Mouse (Mus musculus): ENCODE data around the gene Crip2. TPM values are rescaled to one million over a fixed set of nuclear protein-coding genes. Genes with fewer than 3 reads are reported as not detected.

The Crip2 gene
- total and polyA plus RNA-seq, 2 experiments from 2014 or later = 185 to 317 TPM

GRCm38 (mm10) chr12:113147481-113147880, 7.4 kb downstream of the Crip2 start:
- Histone ChIP-seq H3K9me3 (ENCODE audit: low read length) (no peaks in the 10 kb centered on the region), H3K4me3 (ENCODE audit: low read depth, low read length) (no peak overlapping the region), H3K27ac (ENCODE audit: low read depth, low read length) (0 out of 2 replicates have a peak overlapping the region, but pooled peaks have one; percentile 12), H3K27me3 (ENCODE audit: insufficient read depth, low read length) (0 out of 2 replicates have a peak, but pooled peaks cover 6% of the 10 kb centered on the region), H3K36me3 (ENCODE audit: insufficient read depth, low read length) (peaks cover 15% of the 10 kb centered on the region; the same call in 1 of the 2 replicates), H3K9ac (replicated peaks; ENCODE audit: low read length, poor library complexity, severe bottlenecking) (no peak overlapping the region), H3K4me1 (ENCODE audit: insufficient read depth, low read length) (peaks cover 6% of the 10 kb centered on the region; the same call in 1 of the 2 replicates), H3K4me2 (ENCODE audit: low read depth, low read length, poor library complexity, severe bottlenecking) (no peak overlapping the region)
- WGBS = 73% methylated on average over 8 of the region's 8 CpGs
- DNase-seq (ENCODE audit: low spot score) (peak; percentile 48), ATAC-seq (ENCODE audit: low FRiP score) (no peak)
- no peak for TF ChIP-seq CTCF (IDR thresholded peaks at IDR 0.05)

- no peak for ATAC-seq (ENCODE audit: low FRiP score)
- no peak for DNase-seq (ENCODE audit: low spot score)
- Histone ChIP-seq H3K9ac (replicated peaks; ENCODE audit: low read length, poor library complexity, severe bottlenecking) (no peak overlapping the region), H3K27me3 (ENCODE audit: insufficient read depth, low read length) (0 out of 2 replicates have a peak, but pooled peaks cover 6% of the 10 kb centered on the region), H3K27ac (ENCODE audit: low read depth, low read length) (no peak overlapping the region), H3K4me1 (ENCODE audit: insufficient read depth, low read length) (no peaks in the 10 kb centered on the region; the same call in 1 of the 2 replicates), H3K4me3 (ENCODE audit: low read depth, low read length) (no peak overlapping the region), H3K4me2 (ENCODE audit: low read depth, low read length, poor library complexity, severe bottlenecking) (no peak overlapping the region), H3K36me3 (ENCODE audit: insufficient read depth, low read length) (peaks cover 15% of the 10 kb centered on the region; the same call in 1 of the 2 replicates), H3K9me3 (ENCODE audit: low read length) (no peaks in the 10 kb centered on the region)
- 41% methylated on average over 16 of the region's 16 CpGs for WGBS
- TF ChIP-seq CTCF (IDR thresholded peaks at IDR 0.05) = peak; percentile 15; the same call in 1 of the 2 replicates
Measured at GRCm38 (mm10) chr12:113148381-113149035, 8.5 kb downstream of the Crip2 start.

- no peak for TF ChIP-seq CTCF (IDR thresholded peaks at IDR 0.05)
- H3K9ac ChIP-seq (replicated peaks; ENCODE audit: low read length, poor library complexity, severe bottlenecking) = no peak overlapping the region
- no peak for DNase-seq (ENCODE audit: low spot score)
- no peak overlapping the region for H3K27ac ChIP-seq (ENCODE audit: low read depth, low read length)
- H3K4me1 ChIP-seq (ENCODE audit: insufficient read depth, low read length) = no peaks in the 10 kb centered on the region; the same call in 1 of the 2 replicates
- no peaks in the 10 kb centered on the region for H3K9me3 ChIP-seq (ENCODE audit: low read length)
- no peak for ATAC-seq (ENCODE audit: low FRiP score)
- H3K4me2 ChIP-seq (ENCODE audit: low read depth, low read length, poor library complexity, severe bottlenecking) = no peak overlapping the region
- 0 out of 2 replicates have a peak, but pooled peaks cover 6% of the 10 kb centered on the region for H3K27me3 ChIP-seq (ENCODE audit: insufficient read depth, low read length)
- H3K36me3 ChIP-seq (ENCODE audit: insufficient read depth, low read length) = peaks cover 8% of the 10 kb centered on the region; the same call in 1 of the 2 replicates
- H3K4me3 ChIP-seq (ENCODE audit: low read depth, low read length) = no peak overlapping the region
- 60% methylated on average over 4 of the region's 4 CpGs for WGBS
Measured at GRCm38 (mm10) chr12:113149341-113149740, 9.3 kb downstream of the Crip2 start.

DNA sequence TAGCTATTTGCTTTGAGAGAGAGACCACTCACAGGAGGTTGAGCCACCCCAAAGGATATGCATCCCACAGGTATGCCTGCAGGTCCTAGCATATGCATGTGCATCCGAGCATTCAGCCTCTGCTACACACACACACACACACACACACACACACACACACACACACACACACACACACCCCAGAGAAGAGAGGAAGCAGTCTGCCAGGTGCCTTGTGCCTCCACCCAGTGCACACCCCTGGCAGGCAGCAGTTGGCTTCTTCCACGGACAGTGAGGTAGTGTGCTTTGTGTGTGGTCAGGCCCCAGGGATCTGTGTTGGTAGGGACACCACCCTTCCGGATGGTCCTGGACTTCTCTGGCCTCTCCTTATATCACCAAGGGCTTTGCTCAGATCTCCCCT, 9.9 kb downstream of the Crip2 start:
- H3K36me3 ChIP-seq (ENCODE audit: insufficient read depth, low read length) = peaks cover 2% of the 10 kb centered on the region; the same call in 1 of the 2 replicates
- ATAC-seq (ENCODE audit: low FRiP score) = no peak
- H3K9ac ChIP-seq (replicated peaks; ENCODE audit: low read length, poor library complexity, severe bottlenecking) = no peak overlapping the region
- no peak for TF ChIP-seq CTCF (IDR thresholded peaks at IDR 0.05)
- H3K4me3 ChIP-seq (ENCODE audit: low read depth, low read length) = no peak overlapping the region
- H3K27ac ChIP-seq (ENCODE audit: low read depth, low read length) = no peak overlapping the region
- no peak overlapping the region for H3K4me2 ChIP-seq (ENCODE audit: low read depth, low read length, poor library complexity, severe bottlenecking)
- WGBS = 79% methylated on average over 3 of the region's 3 CpGs
- no peaks in the 10 kb centered on the region for H3K9me3 ChIP-seq (ENCODE audit: low read length)
- H3K4me1 ChIP-seq (ENCODE audit: insufficient read depth, low read length) = peaks cover under 1% of the 10 kb centered on the region; the same call in 1 of the 2 replicates
- 0 out of 2 replicates have a peak, but pooled peaks cover 6% of the 10 kb centered on the region for H3K27me3 ChIP-seq (ENCODE audit: insufficient read depth, low read length)
- no peak for DNase-seq (ENCODE audit: low spot score)

- no peaks in the 10 kb centered on the region for H3K9me3 ChIP-seq (ENCODE audit: low read length)
- H3K27me3 ChIP-seq (ENCODE audit: insufficient read depth, low read length) = 0 out of 2 replicates have a peak, but pooled peaks cover 6% of the 10 kb centered on the region
- H3K9ac ChIP-seq (replicated peaks; ENCODE audit: low read length, poor library complexity, severe bottlenecking) = no peak overlapping the region
- H3K36me3 ChIP-seq (ENCODE audit: insufficient read depth, low read length) = no peaks in the 10 kb centered on the region
- H3K4me3 ChIP-seq (ENCODE audit: low read depth, low read length) = no peak overlapping the region
- H3K4me2 ChIP-seq (ENCODE audit: low read depth, low read length, poor library complexity, severe bottlenecking) = no peak overlapping the region
- DNase-seq (ENCODE audit: low spot score) (no peak), ATAC-seq (ENCODE audit: low FRiP score) (no peak)
- peaks cover 6% of the 10 kb centered on the region; the same call in 1 of the 2 replicates for H3K4me1 ChIP-seq (ENCODE audit: insufficient read depth, low read length)
- H3K27ac ChIP-seq (ENCODE audit: low read depth, low read length) = no peak overlapping the region
- TF ChIP-seq CTCF (IDR thresholded peaks at IDR 0.05) = no peak
- WGBS = 80% methylated on average over 4 of the region's 4 CpGs
Measured at GRCm38 (mm10) chr12:113150591-113150990, 10.6 kb downstream of the Crip2 start.

DNA sequence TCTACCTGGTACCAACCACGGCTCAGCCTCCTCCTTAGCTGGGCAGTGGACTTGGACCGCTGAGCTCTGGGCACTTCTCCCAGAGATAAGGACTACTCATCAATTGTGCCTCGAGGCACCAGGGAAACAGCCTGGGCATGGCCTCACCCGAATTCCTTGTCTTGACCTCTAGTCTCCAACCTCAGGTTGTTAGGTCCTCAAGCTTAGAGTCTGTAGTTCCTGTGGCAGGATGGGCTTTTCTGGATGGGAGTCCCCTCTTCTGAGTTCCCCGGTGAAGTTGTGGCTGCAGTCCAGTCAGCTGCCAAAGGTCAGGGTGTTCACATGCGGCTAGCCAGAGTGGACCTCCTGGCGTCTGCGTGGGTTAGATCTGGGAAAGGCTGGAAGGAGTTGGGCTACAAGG, 11.0 kb downstream of the Crip2 start:
- peaks cover 6% of the 10 kb centered on the region; the same call in 1 of the 2 replicates for H3K4me1 ChIP-seq (ENCODE audit: insufficient read depth, low read length)
- H3K4me2 ChIP-seq (ENCODE audit: low read depth, low read length, poor library complexity, severe bottlenecking) = no peak overlapping the region
- no peaks in the 10 kb centered on the region for H3K36me3 ChIP-seq (ENCODE audit: insufficient read depth, low read length)
- no peak for ATAC-seq (ENCODE audit: low FRiP score)
- H3K9ac ChIP-seq (replicated peaks; ENCODE audit: low read length, poor library complexity, severe bottlenecking) = no peak overlapping the region
- H3K9me3 ChIP-seq (ENCODE audit: low read length) = no peaks in the 10 kb centered on the region
- TF ChIP-seq CTCF (IDR thresholded peaks at IDR 0.05) = no peak
- DNase-seq (ENCODE audit: low spot score) = no peak
- no peak overlapping the region for H3K27ac ChIP-seq (ENCODE audit: low read depth, low read length)
- H3K27me3 ChIP-seq (ENCODE audit: insufficient read depth, low read length) = 0 out of 2 replicates have a peak, but pooled peaks cover 6% of the 10 kb centered on the region
- 80% methylated on average over 8 of the region's 8 CpGs for WGBS
- H3K4me3 ChIP-seq (ENCODE audit: low read depth, low read length) = no peak overlapping the region
